Comparison of ENCODE assay signal across 8 mouse cellular contexts in the genomic region with DNA sequence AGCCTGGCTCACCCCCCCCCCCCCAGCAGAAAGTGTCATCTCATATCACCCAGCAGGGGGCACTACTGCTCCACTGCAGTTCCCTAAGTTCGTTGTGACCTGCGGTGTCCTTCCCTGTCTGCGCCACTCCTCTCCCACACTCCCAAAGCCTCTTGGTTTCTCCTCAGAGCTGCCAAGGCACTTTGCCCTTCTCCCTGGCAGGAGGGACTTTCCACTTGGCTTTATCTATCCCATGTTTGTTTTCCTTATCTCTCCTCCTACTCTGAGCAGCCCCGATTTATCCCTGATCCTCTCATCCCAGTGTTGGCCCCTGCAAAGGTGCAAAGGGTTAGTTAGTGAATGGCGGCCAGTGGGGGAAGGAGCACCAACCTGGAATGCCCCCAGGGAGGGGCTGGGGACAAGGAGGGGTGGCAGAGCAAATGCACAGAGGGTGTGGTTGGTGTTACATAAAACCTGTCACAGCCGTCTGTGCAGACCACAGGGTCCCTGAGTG. TPM values are rescaled to one million over a fixed set of nuclear protein-coding genes. Genes with fewer than 3 reads are reported as not detected.
DNase-seq lines count a peak whose midpoint lies in the region; ATAC-seq lines count a peak whose summit lies in the region.

No protein-coding gene starts in this region.

- WGBS in liver, embryonic 15.5 days (ENCODE audit: insufficient replicate concordance), result 9% methylated on average over 6 of the region's 6 CpGs

- H3K4me1 ChIP-seq in liver, embryonic 15.5 days (replicated peaks), result peaks cover 7% of the 10 kb centered on the region; the same call in 1 of the 2 replicates

- no peak overlapping the region for H3K9ac ChIP-seq in liver, embryonic 15.5 days

- no peak overlapping the region for H3K4me3 ChIP-seq in liver, embryonic 15.5 days (replicated peaks)

- ATAC-seq in liver, embryonic 15.5 days (ENCODE audit: insufficient read depth), result peak; percentile 64; the same call in 1 of the 2 replicates

- peaks cover 17% of the 10 kb centered on the region for H3K27me3 ChIP-seq in liver, embryonic 15.5 days

- no peaks in the 10 kb centered on the region for H3K9me3 ChIP-seq in liver, embryonic 15.5 days (replicated peaks)

- H3K27ac ChIP-seq in liver, embryonic 15.5 days (replicated peaks), result no peak overlapping the region

- peak; percentile 44 for DNase-seq in 3134 (ENCODE audit: extremely low read depth, insufficient read length, low spot score)
- DNase-seq in MEL-GATA-1-ER (ENCODE audit: extremely low read depth, low read depth), result peak; percentile 27
- peak; percentile 63 for DNase-seq in cerebellum, adult 8-10 months
- DNase-seq in gastrocnemius, postnatal 4 days (ENCODE audit: low spot score in 2 of 2), result peak; percentile 37 to 61
- DNase-seq in kidney, adult 9 months, result peak; percentile 75
- peak; percentile 43 for DNase-seq in retina, adult 2 months (ENCODE audit: low read depth, low spot score)
- peak; percentile 47 for DNase-seq in urinary bladder, adult 2 months (ENCODE audit: low spot score)

- H3K36me3 ChIP-seq in liver, embryonic 15.5 days (replicated peaks), result no peaks in the 10 kb centered on the region

- peak overlapping the region; percentile 21; the same call in 1 of the 2 replicates for H3K4me2 ChIP-seq in liver, embryonic 15.5 days

RNA-seq across cellular contexts. Expression of gene Mlxipl, which starts 28.9 kb away (rescaled TPM):
- total RNA-seq in gastrocnemius, postnatal 4 days (2021), result 10 to 100 TPM; 13.8 to 24.6 TPM
- polyA plus RNA-seq in liver, embryonic 15.5 days (2015; fragmentation: Nextera tagmentation; extraction: Ambion mirVana), result 9.6 and 11.9 TPM in 2 replicates
- polyA plus RNA-seq in urinary bladder, adult 2 months (2012; rRNA removed), result 1.9 and 2.5 TPM in 2 replicates

RNA-seq across cellular contexts. Expression of gene Tbl2, which starts 30.8 kb away (rescaled TPM):
- total RNA-seq in gastrocnemius, postnatal 4 days (2021), result 10 to 100 TPM; 18.3 to 22.2 TPM
- polyA plus RNA-seq in liver, embryonic 15.5 days (2015; fragmentation: Nextera tagmentation; extraction: Ambion mirVana), result 11.7 and 12.2 TPM in 2 replicates
- 7.2 and 9.7 TPM in 2 replicates for polyA plus RNA-seq in urinary bladder, adult 2 months (2012; rRNA removed)

RNA-seq across cellular contexts. Expression of gene Vps37d, which starts 40.6 kb away (rescaled TPM):
- 1 to 10 TPM; 3.2 to 4.1 TPM for total RNA-seq in gastrocnemius, postnatal 4 days (2021)
- 0.13 and 0.30 TPM in 2 replicates for polyA plus RNA-seq in liver, embryonic 15.5 days (2015; fragmentation: Nextera tagmentation; extraction: Ambion mirVana)
- polyA plus RNA-seq in urinary bladder, adult 2 months (2012; rRNA removed), result 4.0 and 4.4 TPM in 2 replicates

RNA-seq across cellular contexts. Expression of gene Bcl7b, which starts 49.4 kb away (rescaled TPM):
- total RNA-seq in gastrocnemius, postnatal 4 days (2021), result 10 to 100 TPM; 27.3 to 28.0 TPM
- polyA plus RNA-seq in liver, embryonic 15.5 days (2015; fragmentation: Nextera tagmentation; extraction: Ambion mirVana), result 26.2 and 27.7 TPM in 2 replicates
- polyA plus RNA-seq in urinary bladder, adult 2 months (2012; rRNA removed), result 33.4 and 43.0 TPM in 2 replicates

RNA-seq across cellular contexts. Expression of gene Bud23, which starts 53.9 kb away (rescaled TPM):
- total RNA-seq in gastrocnemius, postnatal 4 days (2021), result 10 to 100 TPM; 29.9 to 33.3 TPM
- polyA plus RNA-seq in liver, embryonic 15.5 days (2015; fragmentation: Nextera tagmentation; extraction: Ambion mirVana), result 52.7 and 56.4 TPM in 2 replicates
- 51.2 and 54.6 TPM in 2 replicates for polyA plus RNA-seq in urinary bladder, adult 2 months (2012; rRNA removed)
